Mouse (Mus musculus) adrenal gland, adult 10 weeks (tissue): ENCODE measurements around the gene Fam151b. TPM values are rescaled to one million over a fixed set of nuclear protein-coding genes. Genes with fewer than 3 reads are reported as not detected.

Source experiments
- polyA plus RNA-seq: library from polyadenylated mRNA; stranded (reverse); fragments of 350-450 nt; fragmentation: Illumina TruSeq; extraction: RNeasy Lipid Tissue Mini Kit (QIAGEN cat#74804); gene quantifications from one replicate; pipeline ENCODE4 v1.2.3, GENCODE M21; 2014; ENCODE audit warnings: low read depth, low replicate concordance

Gene Fam151b
- polyA plus RNA-seq: 12.2 TPM

DNA sequence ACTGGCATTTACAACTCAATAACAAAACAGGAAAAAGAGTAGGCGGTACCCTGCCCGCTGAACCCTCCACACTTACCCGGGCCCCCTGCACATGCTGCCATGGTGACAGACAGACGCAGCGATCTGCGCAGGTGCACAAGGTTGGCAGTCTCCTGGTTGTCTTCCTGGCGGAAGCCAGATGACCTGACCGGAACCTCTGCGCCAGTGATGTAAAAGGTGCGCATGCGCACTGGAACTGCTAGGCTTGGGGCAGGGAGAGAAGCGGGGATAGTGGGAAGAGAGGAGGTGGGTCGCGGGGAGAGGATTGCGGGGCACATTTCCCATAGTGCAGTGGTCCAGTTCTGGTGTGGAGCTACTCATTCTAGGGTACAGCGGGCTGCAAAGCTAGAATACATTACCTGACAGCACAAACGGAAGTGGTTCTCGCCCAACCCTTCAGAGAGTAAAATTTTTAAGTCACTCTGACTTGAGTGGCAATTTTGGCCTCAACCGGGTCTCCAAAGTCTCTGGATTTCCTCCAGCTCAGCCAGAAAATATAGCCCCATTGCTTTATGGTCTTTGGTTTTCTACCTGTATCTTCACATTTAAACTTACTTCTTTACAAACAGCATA, at the start of gene Fam151b:
TSS of gene Fam151b (minus strand) at position 164 of the 612 bp plus-strand sequence.

DNA sequence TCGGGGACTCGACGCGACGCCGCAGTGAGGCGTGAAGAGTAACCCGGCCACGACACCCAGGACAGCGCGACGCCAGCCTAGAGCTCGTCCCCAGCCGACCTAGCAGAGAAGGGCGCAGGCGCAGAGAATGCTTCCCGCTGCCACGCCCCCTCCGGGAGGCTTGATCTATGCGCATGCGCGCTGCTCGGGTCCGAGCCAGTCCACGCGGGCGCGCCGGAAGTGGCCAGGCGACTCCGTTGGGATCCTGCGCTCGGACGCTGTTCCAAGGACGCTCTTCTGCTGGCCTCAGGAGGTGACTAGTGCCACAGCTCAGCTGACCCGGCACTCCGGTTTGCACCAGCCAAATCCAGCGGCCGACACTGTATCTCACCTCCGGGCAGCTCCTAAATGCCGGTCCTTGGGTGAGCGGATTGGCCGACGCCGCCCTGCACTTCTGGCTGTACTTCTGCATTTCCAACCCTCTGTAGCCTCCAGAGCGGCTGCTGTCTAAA, 47.0 kb upstream of the Fam151b start, which contains the start of gene Zfyve16:
TSS of gene Zfyve16 (minus strand) at position 148 of the 491 bp plus-strand sequence.

DNA sequence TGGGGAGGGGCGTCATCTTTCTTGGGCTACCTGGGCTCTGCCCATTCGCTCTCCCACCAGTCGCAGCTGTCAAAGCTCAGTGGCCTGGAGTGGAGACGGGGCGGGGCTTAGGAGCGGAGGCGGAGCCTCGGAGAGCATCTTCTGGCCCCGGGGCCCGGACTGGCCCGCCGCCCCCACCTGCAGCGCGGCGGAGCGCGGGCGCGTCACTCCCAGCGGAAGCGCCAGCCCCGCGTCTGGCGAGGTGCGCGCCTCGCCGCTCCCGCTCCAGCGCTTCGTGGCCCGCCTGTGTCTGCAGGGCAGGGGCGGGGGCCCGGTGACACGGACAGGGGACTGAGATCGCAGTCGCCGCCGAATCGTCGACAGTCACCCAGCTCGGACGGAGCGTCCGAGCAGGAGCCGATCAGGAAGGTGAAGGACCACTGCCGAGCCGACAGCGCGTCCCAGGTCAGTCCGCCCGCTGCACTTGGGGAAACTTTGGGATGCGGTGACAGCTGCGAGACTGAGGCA, 58.0 kb downstream of the Fam151b start, which contains the start of gene Ankrd34b:
TSS of gene Ankrd34b (plus strand) at position 139 of the 507 bp plus-strand sequence.

Other genes with a start within 250 kb of the Fam151b start
- not detected for gene Gm20379, start 178.0 kb downstream of the Fam151b start, polyA plus RNA-seq
- 18.8 TPM for gene Dhfr, start 129.3 kb downstream of the Fam151b start, polyA plus RNA-seq
- gene Msh3, start 129.0 kb downstream of the Fam151b start, polyA plus RNA-seq: 54.8 TPM
- 2.4 TPM for gene Ankrd34b, start 58.1 kb downstream of the Fam151b start, polyA plus RNA-seq
- gene Zfyve16, start 46.9 kb upstream of the Fam151b start, polyA plus RNA-seq: 54.5 TPM
- not detected for gene Spz1, start 92.2 kb upstream of the Fam151b start, polyA plus RNA-seq
- gene Serinc5, start 127.1 kb upstream of the Fam151b start, polyA plus RNA-seq: 74.6 TPM